Mouse (Mus musculus): ENCODE measurements around the gene 2810006K23Rik. TPM values are rescaled to one million over a fixed set of nuclear protein-coding genes. Genes with fewer than 3 reads are reported as not detected.

2810006K23Rik gene
- polyA plus RNA-seq, 1 experiment: 13.6 TPM

- no peak for TF ChIP-seq CTCF (IDR thresholded peaks at IDR 0.05; ENCODE audit: extremely low read depth, insufficient read depth, low read length)
- no peak for TF ChIP-seq POLR2A (IDR thresholded peaks at IDR 0.05; ENCODE audit: extremely low read depth, insufficient read depth, low read length)
- H3K27ac ChIP-seq (ENCODE audit: insufficient read depth, low read length): no peak overlapping the region
- peaks cover 3% of the 10 kb centered on the region for H3K4me1 ChIP-seq (ENCODE audit: control insufficient read depth, insufficient read depth, low read length)
Observed at GRCm38 (mm10) chr5:124342897-124343296, 15.0 kb downstream of the 2810006K23Rik start.

GRCm38 (mm10) chr5:124349196-124349595, 21.3 kb downstream of the 2810006K23Rik start:
- no peak for TF ChIP-seq POLR2A (IDR thresholded peaks at IDR 0.05; ENCODE audit: extremely low read depth, insufficient read depth, low read length)
- TF ChIP-seq CTCF (IDR thresholded peaks at IDR 0.05; ENCODE audit: extremely low read depth, insufficient read depth, low read length): no peak
- Histone ChIP-seq H3K27ac (ENCODE audit: insufficient read depth, low read length) (peak overlapping the region; percentile 28), H3K4me3 (ENCODE audit: insufficient read depth, low read length) (no peak overlapping the region), H3K4me1 (ENCODE audit: control insufficient read depth, insufficient read depth, low read length) (peaks cover 10% of the 10 kb centered on the region)

More at GRCm38 (mm10) chr5:124342897-124343296, 15.0 kb downstream of the 2810006K23Rik start:
- H3K4me3 ChIP-seq (ENCODE audit: insufficient read depth, low read length): no peak overlapping the region

GRCm38 (mm10) chr5:124350350-124350749, 22.5 kb downstream of the 2810006K23Rik start:
- H3K4me3 ChIP-seq (ENCODE audit: insufficient read depth, low read length): no peak overlapping the region
- peaks cover 10% of the 10 kb centered on the region for H3K4me1 ChIP-seq (ENCODE audit: control insufficient read depth, insufficient read depth, low read length)
- TF ChIP-seq CTCF (IDR thresholded peaks at IDR 0.05; ENCODE audit: extremely low read depth, insufficient read depth, low read length) (no peak), POLR2A (IDR thresholded peaks at IDR 0.05; ENCODE audit: extremely low read depth, insufficient read depth, low read length) (no peak)
- H3K27ac ChIP-seq (ENCODE audit: insufficient read depth, low read length): no peak overlapping the region

- peak overlapping the region; percentile 87 for H3K27ac ChIP-seq (ENCODE audit: insufficient read depth, low read length)
- peaks cover 10% of the 10 kb centered on the region for H3K4me1 ChIP-seq (ENCODE audit: control insufficient read depth, insufficient read depth, low read length)
- H3K4me3 ChIP-seq (ENCODE audit: insufficient read depth, low read length): 0 out of 2 replicates have a peak overlapping the region, but pooled peaks have one; percentile 8
- TF ChIP-seq POLR2A (IDR thresholded peaks at IDR 0.05; ENCODE audit: extremely low read depth, insufficient read depth, low read length) (no peak), CTCF (IDR thresholded peaks at IDR 0.05; ENCODE audit: extremely low read depth, insufficient read depth, low read length) (no peak)
Observed at GRCm38 (mm10) chr5:124351111-124351560, 23.2 kb downstream of the 2810006K23Rik start.

GRCm38 (mm10) chr5:124351604-124352003, 23.7 kb downstream of the 2810006K23Rik start:
- H3K4me3 ChIP-seq (ENCODE audit: insufficient read depth, low read length): 0 out of 2 replicates have a peak overlapping the region, but pooled peaks have one; percentile 8
- peak overlapping the region; percentile 87 for H3K27ac ChIP-seq (ENCODE audit: insufficient read depth, low read length)
- peaks cover 10% of the 10 kb centered on the region for H3K4me1 ChIP-seq (ENCODE audit: control insufficient read depth, insufficient read depth, low read length)
- TF ChIP-seq CTCF (IDR thresholded peaks at IDR 0.05; ENCODE audit: extremely low read depth, insufficient read depth, low read length) (no peak), POLR2A (IDR thresholded peaks at IDR 0.05; ENCODE audit: extremely low read depth, insufficient read depth, low read length) (no peak)

- Histone ChIP-seq H3K4me1 (ENCODE audit: control insufficient read depth, insufficient read depth, low read length) (peaks cover 10% of the 10 kb centered on the region), H3K27ac (ENCODE audit: insufficient read depth, low read length) (peak overlapping the region; percentile 87), H3K4me3 (ENCODE audit: insufficient read depth, low read length) (peak overlapping the region; percentile 27)
- TF ChIP-seq CTCF (IDR thresholded peaks at IDR 0.05; ENCODE audit: extremely low read depth, insufficient read depth, low read length) (no peak), POLR2A (IDR thresholded peaks at IDR 0.05; ENCODE audit: extremely low read depth, insufficient read depth, low read length) (peak; percentile 69)
Observed at GRCm38 (mm10) chr5:124352141-124352920, 24.4 kb downstream of the 2810006K23Rik start.

GRCm38 (mm10) chr5:124353011-124353725, 25.3 kb downstream of the 2810006K23Rik start:
- H3K27ac ChIP-seq (ENCODE audit: insufficient read depth, low read length): peak overlapping the region; percentile 61
- peaks cover 10% of the 10 kb centered on the region for H3K4me1 ChIP-seq (ENCODE audit: control insufficient read depth, insufficient read depth, low read length)
- peak overlapping the region; percentile 27 for H3K4me3 ChIP-seq (ENCODE audit: insufficient read depth, low read length)
- TF ChIP-seq CTCF (IDR thresholded peaks at IDR 0.05; ENCODE audit: extremely low read depth, insufficient read depth, low read length) (no peak), POLR2A (IDR thresholded peaks at IDR 0.05; ENCODE audit: extremely low read depth, insufficient read depth, low read length) (no peak)

- Histone ChIP-seq H3K4me1 (ENCODE audit: control insufficient read depth, insufficient read depth, low read length) (peaks cover 6% of the 10 kb centered on the region; the same call in 1 of the 2 replicates), H3K4me3 (ENCODE audit: insufficient read depth, low read length) (peak overlapping the region; percentile 27), H3K27ac (ENCODE audit: insufficient read depth, low read length) (peak overlapping the region; percentile 61)
- TF ChIP-seq POLR2A (IDR thresholded peaks at IDR 0.05; ENCODE audit: extremely low read depth, insufficient read depth, low read length) (no peak), CTCF (IDR thresholded peaks at IDR 0.05; ENCODE audit: extremely low read depth, insufficient read depth, low read length) (no peak)
Observed at GRCm38 (mm10) chr5:124353726-124354547, 26.0 kb downstream of the 2810006K23Rik start.

Data from cortical plate, adult 2 months (tissue).